Mouse (Mus musculus) monocyte, adult 59 days (primary cell): ENCODE measurements around the gene Pigx. TPM values are rescaled to one million over a fixed set of nuclear protein-coding genes. Genes with fewer than 3 reads are reported as not detected.

Source experiments
- total RNA-seq, 2 experiments: library from RNA; stranded (reverse); gene quantifications; one replicate each; pipeline ENCODE4 v1.2.4; 2023

Pigx gene
- 10 to 100 TPM; 32.8 to 39.1 TPM for total RNA-seq

DNA sequence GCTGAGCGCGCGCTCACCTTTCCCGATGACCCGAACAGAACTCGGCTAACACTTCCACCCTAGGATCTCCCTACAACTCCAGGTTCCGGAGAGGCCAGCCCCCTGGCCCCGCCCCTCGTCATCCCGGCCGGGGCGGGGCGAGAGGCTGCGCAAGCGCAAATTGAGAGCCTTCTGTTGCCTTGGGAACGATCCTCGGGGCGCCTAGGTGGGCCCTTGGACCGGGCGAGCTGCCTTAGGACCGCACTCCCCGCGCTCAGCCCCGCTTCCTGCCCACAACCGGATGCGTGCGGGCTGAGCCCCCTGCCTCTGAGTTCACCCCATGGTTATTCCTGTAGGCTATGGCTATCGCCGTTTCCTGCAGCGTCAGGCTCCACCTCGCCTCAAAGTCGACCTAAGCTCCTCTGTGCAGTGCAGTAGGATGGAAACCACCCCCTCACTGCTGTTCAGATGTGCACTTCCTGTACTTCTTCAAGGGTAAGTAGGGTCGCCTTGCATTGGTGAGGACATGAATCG lies at the start of gene Pigx, which contains the start of gene Cep19:
Pigx (minus strand) TSS at position 103 of the 513 bp plus-strand sequence.
Cep19 (plus strand) TSS at position 163 of the 513 bp plus-strand sequence.

DNA sequence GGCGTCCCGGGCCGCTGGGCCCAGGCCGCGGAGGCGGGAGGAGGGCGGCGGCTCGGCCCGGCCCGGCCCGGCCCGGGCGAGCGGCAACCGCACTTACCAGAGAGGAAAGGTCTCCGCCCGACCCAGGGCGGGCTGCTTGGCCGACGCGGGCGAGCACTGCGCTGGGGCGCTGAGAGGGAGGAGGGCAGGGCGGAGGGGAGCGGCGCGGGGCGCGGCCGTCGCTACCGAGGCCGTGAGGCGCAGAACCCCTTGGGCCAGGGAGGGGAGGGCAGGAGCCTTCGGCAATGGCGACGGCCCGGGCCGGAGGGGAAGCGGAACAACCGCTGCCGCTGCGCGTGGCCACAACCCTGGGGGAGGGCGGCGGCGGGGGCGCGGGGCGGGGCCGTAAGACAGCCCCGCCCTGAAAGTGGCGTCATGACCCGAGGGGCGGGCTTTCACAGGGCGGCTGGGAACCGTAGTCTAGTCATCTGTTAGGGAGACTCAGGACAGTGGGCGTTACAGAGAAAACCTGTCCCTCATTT lies 20.5 kb downstream of the Pigx start, which contains the start of gene Pak2:
Pak2 (minus strand) TSS at position 352 of the 521 bp plus-strand sequence.

Other genes starting within 250 kb of the Pigx start
- not detected for gene Meltf, start 220.9 kb downstream of the Pigx start, total RNA-seq
- 1 to 10 TPM; 4.8 to 5.7 TPM for gene Pigz, start 165.9 kb downstream of the Pigx start, total RNA-seq
- 10 to 100 TPM; 22.1 to 23.9 TPM for gene 0610012G03Rik, start 151.2 kb downstream of the Pigx start, total RNA-seq
- gene Ncbp2, start 151.2 kb downstream of the Pigx start, total RNA-seq = 10 to 100 TPM; 23.8 to 24.5 TPM
- gene Senp5, start 96.5 kb downstream of the Pigx start, total RNA-seq = 10 to 100 TPM; 23.0 to 24.2 TPM
- 10 to 100 TPM; 83.5 to 88.0 TPM for gene Pak2, start 20.4 kb downstream of the Pigx start, total RNA-seq
- gene Cep19, start 60 bp upstream of the Pigx start, total RNA-seq = 1 to 10 TPM; 2.6 to 3.1 TPM
- 100 to 1,000 TPM; 408 to 451 TPM for gene Nrros, start 65.9 kb upstream of the Pigx start, total RNA-seq
- 1 to 10 TPM; 2.2 to 5.3 TPM for gene Bex6, start 80.1 kb upstream of the Pigx start, total RNA-seq
- gene Fbxo45, start 147.4 kb upstream of the Pigx start, total RNA-seq = 1 to 10 TPM; 7.3 to 7.6 TPM
- 10 to 100 TPM in 1 of 2 experiments, 1 to 10 TPM in 1; 8.7 to 12.8 TPM for gene Wdr53, start 147.5 kb upstream of the Pigx start, total RNA-seq
- gene Smco1, start 171.7 kb upstream of the Pigx start, total RNA-seq = under 1 TPM; 0.58 to 0.64 TPM
- 10 to 100 TPM; 14.0 to 14.2 TPM for gene Rnf168, start 177.7 kb upstream of the Pigx start, total RNA-seq
- gene Ubxn7, start 232.5 kb upstream of the Pigx start, total RNA-seq = 10 to 100 TPM; 40.0 to 60.9 TPM